Mouse (Mus musculus): ENCODE data around the gene Tdp2. TPM values are rescaled to one million over a fixed set of nuclear protein-coding genes. Genes with fewer than 3 reads are reported as not detected.

Gene Tdp2
- 13.6 and 27.2 TPM in 2 replicates for polyA plus RNA-seq (2012; rRNA removed)

GRCm38 (mm10) chr13:24831353-24832130 lies at the start of gene Tdp2, which contains the start of gene Acot13:
TSS of gene Tdp2 (plus strand) at chr13:24831679.
TSS of gene Acot13 (minus strand) at chr13:24831540.

GRCm38 (mm10) chr13:24801308-24801921 lies 30.1 kb upstream of the Tdp2 start, which contains the start of gene BC005537:
TSS of gene BC005537 (plus strand) at chr13:24801657.

GRCm38 (mm10) chr13:24844983-24845955 lies 13.8 kb downstream of the Tdp2 start, which contains the start of gene D130043K22Rik:
TSS of gene D130043K22Rik (plus strand) at chr13:24845135.

Other genes with a start within 250 kb of the Tdp2 start
- 1.3 and 2.2 TPM in 2 replicates for gene Ripor2, start 249.5 kb upstream of the Tdp2 start, polyA plus RNA-seq (2012; rRNA removed)
- gene Armh2, start 90.4 kb upstream of the Tdp2 start, polyA plus RNA-seq (2012; rRNA removed), result not detected in 2 replicates
- gene Gmnn, start 69.8 kb upstream of the Tdp2 start, polyA plus RNA-seq (2012; rRNA removed), result 3.0 and 3.5 TPM in 2 replicates
- gene BC005537, start 30.0 kb upstream of the Tdp2 start, polyA plus RNA-seq (2012; rRNA removed), result 20.8 and 23.1 TPM in 2 replicates
- 33.6 and 56.4 TPM in 2 replicates for gene Acot13, start 139 bp upstream of the Tdp2 start, polyA plus RNA-seq (2012; rRNA removed)
- 0.29 and 0.40 TPM in 2 replicates for gene D130043K22Rik, start 13.5 kb downstream of the Tdp2 start, polyA plus RNA-seq (2012; rRNA removed)
- gene Aldh5a1, start 106.0 kb downstream of the Tdp2 start, polyA plus RNA-seq (2012; rRNA removed), result 5.6 and 6.9 TPM in 2 replicates
- 2.4 and 2.9 TPM in 2 replicates for gene Gpld1, start 111.5 kb downstream of the Tdp2 start, polyA plus RNA-seq (2012; rRNA removed)
- gene Mrs2, start 188.7 kb downstream of the Tdp2 start, polyA plus RNA-seq (2012; rRNA removed), result 29.4 and 37.4 TPM in 2 replicates
- gene Dcdc2a, start 224.3 kb downstream of the Tdp2 start, polyA plus RNA-seq (2012; rRNA removed), result 0.01 TPM in 1 of 2 replicates, not detected in the other

Data from colon, adult 2 months (tissue).